Mouse (Mus musculus) liver, embryonic 14.5 days (tissue): ENCODE results near the gene Mctp1. TPM values are rescaled to one million over a fixed set of nuclear protein-coding genes. Genes with fewer than 3 reads are reported as not detected.

Experiments used
- ATAC-seq: fragments of 200-750 bp; cut with Nextera tagmentation; 2 replicates; pipeline ENCODE4 v1.8.0; 2017; ENCODE audit warnings: moderate number of reproducible peaks, mild to moderate bottlenecking, moderate library complexity; ENCODE audit not compliant: insufficient read depth
- DNase-seq, 3 experiments: peaks; one replicate each; pipeline ENCODE4 v3.0.0-alpha.2; 2012 to 2013; ENCODE audit warnings: low read depth in 3 of 3, low spot score in 3 of 3
- H3K27ac ChIP-seq: fragments of 300-500 bp; sonication (generic); 2 replicates; pipeline ENCODE4 v1.5.1; 2014; ENCODE audit warnings: moderate library complexity, mild to moderate bottlenecking, control low read depth, inconsistent platforms
- H3K27me3 ChIP-seq: fragments of 300-500 bp; sonication (generic); 2 replicates; pipeline ENCODE4 v1.6.1; 2014; ENCODE audit warnings: mild to moderate bottlenecking, low read length, moderate library complexity; ENCODE audit not compliant: control insufficient read depth, insufficient read depth
- H3K36me3 ChIP-seq: fragments of 300-500 bp; sonication (generic); replicated peaks from 2 replicates; pipeline ENCODE4 v1.6.1; 2014; ENCODE audit warnings: low read depth; ENCODE audit not compliant: control insufficient read depth, insufficient read depth
- H3K4me1 ChIP-seq, 2 experiments: fragments of 200-500 bp in 1 of 2; fragments of 300-500 bp in 1 of 2; sonication (generic) in 1 of 2; replicated peaks; 2 replicates each; pipeline ENCODE4 v1.6.1; 2012 to 2014; ENCODE audit warnings: antibody characterized with exemption in 1 of 2, inconsistent platforms in 1 of 2, low read length in 1 of 2; ENCODE audit not compliant: control insufficient read depth in 2 of 2, insufficient read depth in 2 of 2
- H3K4me2 ChIP-seq: fragments of 300-500 bp; sonication (generic); 2 replicates; pipeline ENCODE4 v1.6.1; 2014; ENCODE audit warnings: low read depth, mild to moderate bottlenecking, control low read depth, moderate library complexity
- H3K4me3 ChIP-seq, 2 experiments: fragments of 200-500 bp in 1 of 2; fragments of 300-500 bp in 1 of 2; sonication (generic) in 1 of 2; 2 replicates each; pipeline ENCODE4 v1.5.1; 2012 to 2014; ENCODE audit warnings: low read depth in 2 of 2, low read length in 2 of 2, mild to moderate bottlenecking in 2 of 2, control low read depth in 1 of 2, inconsistent platforms in 1 of 2, moderate library complexity in 1 of 2; ENCODE audit not compliant: insufficient read depth in 1 of 2
- H3K9ac ChIP-seq: fragments of 300-500 bp; sonication (generic); replicated peaks from 2 replicates; pipeline ENCODE4 v1.6.1; 2014; ENCODE audit warnings: mild to moderate bottlenecking, control low read depth, moderate library complexity
- H3K9me3 ChIP-seq: fragments of 300-500 bp; sonication (generic); 2 replicates; pipeline ENCODE4 v1.6.1; 2016; ENCODE audit warnings: low read length, mixed read lengths; ENCODE audit not compliant: control insufficient read depth
- CTCF ChIP-seq: IDR thresholded peaks from 2 replicates; pipeline ENCODE4 v1.5.1; 2016; ENCODE audit warnings: antibody characterized with exemption, low read depth, control low read depth
- EP300 ChIP-seq: IDR thresholded peaks from 2 replicates; pipeline ENCODE4 v1.6.1; 2016; ENCODE audit warnings: antibody characterized with exemption, low read depth
- WGBS: fragments of 180-500 bp; shearing (Covaris S2); extraction: QIAGEN DNeasy Blood & Tissue Kit; methylation state at CpG from one replicate; pipeline ENCODE4 v1.1.7; 2014; ENCODE audit not compliant: insufficient replicate concordance; 5-methylcytosine and 5-hydroxymethylcytosine counted together
- polyA plus RNA-seq, 2 experiments: library from polyadenylated mRNA; depleted of rRNA in 1 of 2; stranded (reverse) in 1 of 2; unstranded in 1 of 2; fragments of >200 nt; fragmentation: Nextera tagmentation in 1 of 2; extraction: Ambion mirVana in 1 of 2; gene quantifications; 2 replicates each; pipeline versions ENCODE4 v1.2.1 to v1.2.3; 2012 to 2014

The Mctp1 gene
- polyA plus RNA-seq, 2 experiments, result 0.50 to 0.99 TPM

DNA sequence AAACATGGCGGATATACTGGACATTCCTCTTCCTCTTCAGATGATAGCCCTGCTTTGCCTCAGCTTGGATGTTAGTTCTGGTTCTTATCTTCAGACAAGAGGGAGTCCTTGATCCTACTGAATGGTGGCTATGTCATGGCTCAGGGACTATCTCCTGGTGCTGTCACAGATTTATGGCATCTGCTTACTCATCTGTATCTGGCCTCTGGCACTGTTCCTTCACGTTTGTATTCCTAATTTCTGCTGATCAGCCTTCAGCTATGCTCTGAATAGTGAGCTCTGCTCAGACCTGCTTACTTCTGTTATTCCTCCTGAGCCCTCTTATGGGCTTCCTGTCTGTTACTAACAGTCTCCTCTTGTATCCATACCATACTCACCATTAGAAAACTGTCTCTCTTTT, 7.6 kb downstream of the Mctp1 start:
- Histone ChIP-seq H3K27me3 (no peaks in the 10 kb centered on the region; the same call in 1 of the 2 replicates), H3K36me3 (no peaks in the 10 kb centered on the region), H3K9ac (no peak overlapping the region), H3K27ac (no peak overlapping the region), H3K4me2 (no peak overlapping the region), H3K9me3 (no peaks in the 10 kb centered on the region), H3K4me3 (no peak overlapping the region), H3K4me1 (peaks cover 0 to 2% of the 10 kb centered on the region in 2 experiments; a peak in 1 of 4 replicates)
- DNase-seq (no peak), ATAC-seq (no peak)
- WGBS, result 29% methylated on average over 2 of the region's 2 CpGs
- TF ChIP-seq EP300 (no peak), CTCF (no peak)

DNA sequence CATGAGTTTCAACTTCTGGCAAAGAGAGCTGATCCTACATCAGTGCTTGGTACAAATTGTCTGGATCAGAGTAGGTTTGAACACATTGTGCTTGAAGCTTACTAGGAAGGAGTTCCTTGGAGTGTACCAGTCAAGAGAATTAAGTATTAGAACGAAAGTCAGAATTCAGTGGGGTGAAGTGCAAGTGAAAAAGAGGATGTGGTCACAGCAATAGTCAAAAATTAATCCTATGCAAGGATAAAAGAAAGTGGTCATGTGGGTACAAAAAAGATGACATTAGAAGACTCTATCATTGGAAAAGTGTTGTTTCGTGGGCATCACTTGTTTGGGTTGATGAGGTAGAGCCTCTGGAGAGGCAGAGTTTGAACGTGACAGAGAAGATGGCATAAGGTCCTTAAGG, 8.8 kb downstream of the Mctp1 start:
- TF ChIP-seq CTCF (no peak), EP300 (no peak)
- H3K4me3 ChIP-seq, result no peak overlapping the region
- no peak for ATAC-seq
- H3K27ac ChIP-seq, result no peak overlapping the region
- no peak overlapping the region for H3K9ac ChIP-seq
- H3K9me3 ChIP-seq, result no peaks in the 10 kb centered on the region
- DNase-seq, result no peak
- H3K4me2 ChIP-seq, result no peak overlapping the region
- 0 out of 4 replicates have a peak, but pooled peaks cover 0 to 2% of the 10 kb centered on the region in 2 experiments for H3K4me1 ChIP-seq
- H3K36me3 ChIP-seq, result no peaks in the 10 kb centered on the region
- WGBS, result 35% methylated on average over 3 of the region's 3 CpGs
- H3K27me3 ChIP-seq, result no peaks in the 10 kb centered on the region

DNA sequence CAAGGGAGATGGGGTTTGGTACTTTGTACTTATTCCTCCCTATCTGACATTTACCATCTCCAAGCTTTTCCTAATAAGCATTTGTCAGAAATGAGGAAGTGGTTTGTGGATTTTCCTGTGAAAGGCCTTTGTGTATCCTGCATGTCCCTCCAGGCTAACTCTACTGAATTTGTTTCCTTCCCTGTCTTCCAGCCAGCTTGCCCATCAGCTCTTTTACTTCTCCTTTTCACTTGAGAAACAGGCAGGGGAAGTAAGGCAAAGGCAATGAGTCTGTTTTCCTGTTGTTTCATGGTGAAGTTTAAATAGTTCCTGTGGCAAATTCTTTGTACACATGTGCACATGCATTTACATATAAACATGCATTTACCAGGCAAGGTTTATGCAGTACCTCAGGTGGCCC, 11.6 kb downstream of the Mctp1 start:
- ATAC-seq (no peak), DNase-seq (no peak)
- TF ChIP-seq CTCF, result no peak
- no peak for TF ChIP-seq EP300
- Histone ChIP-seq H3K4me2 (no peak overlapping the region), H3K27ac (no peak overlapping the region), H3K4me3 (no peak overlapping the region), H3K9me3 (no peaks in the 10 kb centered on the region), H3K36me3 (no peaks in the 10 kb centered on the region), H3K9ac (no peak overlapping the region), H3K27me3 (no peaks in the 10 kb centered on the region), H3K4me1 (0 out of 4 replicates have a peak, but pooled peaks cover 0 to 2% of the 10 kb centered on the region in 2 experiments)

DNA sequence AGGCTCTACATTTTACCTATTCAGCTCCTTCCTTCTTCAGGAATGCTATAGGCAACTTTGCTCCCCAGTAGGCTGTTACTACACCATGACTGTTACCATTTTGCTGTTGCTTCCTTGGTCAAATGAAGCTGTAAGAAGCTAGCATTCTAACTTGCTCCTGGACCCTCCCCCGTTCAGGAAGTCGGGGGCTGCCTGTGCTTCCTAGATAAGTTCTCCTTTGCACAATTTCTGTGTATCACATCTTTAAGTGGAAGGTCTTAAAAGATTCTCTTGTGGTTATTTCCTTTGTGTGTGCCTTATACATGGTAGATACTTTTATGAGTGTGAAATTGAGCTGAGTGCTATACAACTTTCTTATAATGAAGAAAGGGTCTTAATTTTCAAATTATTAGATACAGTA, 25.0 kb downstream of the Mctp1 start:
- 15% methylated on average over 2 of the region's 2 CpGs for WGBS
- H3K9me3 ChIP-seq, result no peaks in the 10 kb centered on the region
- no peak overlapping the region for H3K9ac ChIP-seq
- H3K4me3 ChIP-seq, result no peak overlapping the region
- DNase-seq (no peak), ATAC-seq (no peak)
- no peak overlapping the region for H3K4me2 ChIP-seq
- peaks cover 0 to 5% of the 10 kb centered on the region in 2 experiments; a peak in 3 of 4 replicates for H3K4me1 ChIP-seq
- H3K27ac ChIP-seq, result no peak overlapping the region
- TF ChIP-seq EP300 (no peak), CTCF (no peak)
- no peaks in the 10 kb centered on the region for H3K27me3 ChIP-seq
- H3K36me3 ChIP-seq, result no peaks in the 10 kb centered on the region

DNA sequence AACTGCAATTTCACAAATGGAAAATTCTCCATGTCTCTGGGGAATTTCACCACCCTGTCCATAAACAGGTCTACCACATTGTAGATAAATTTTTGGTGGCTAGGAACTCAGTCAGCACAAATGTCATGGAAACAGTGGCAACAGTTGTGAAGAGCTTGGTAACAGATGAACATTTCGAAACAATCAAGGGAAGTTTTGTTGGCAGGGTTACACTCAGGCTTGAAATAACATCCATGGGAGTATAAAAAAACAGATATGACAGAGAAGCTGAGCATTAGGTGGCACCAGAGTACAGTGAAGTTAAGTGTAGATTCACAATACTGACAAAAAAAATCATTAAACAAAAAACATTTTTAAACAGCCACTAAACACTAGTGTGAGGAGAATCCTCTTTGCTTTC, 26.3 kb downstream of the Mctp1 start:
- no peak overlapping the region for H3K27ac ChIP-seq
- DNase-seq, result no peak
- TF ChIP-seq EP300 (no peak), CTCF (no peak)
- no peaks in the 10 kb centered on the region for H3K36me3 ChIP-seq
- H3K27me3 ChIP-seq, result no peaks in the 10 kb centered on the region
- WGBS, result 45% methylated on average over 1 of the region's 1 CpGs
- no peaks in the 10 kb centered on the region for H3K9me3 ChIP-seq
- H3K9ac ChIP-seq, result no peak overlapping the region
- H3K4me1 ChIP-seq, result peaks cover 0 to 5% of the 10 kb centered on the region in 2 experiments; a peak in 3 of 4 replicates
- no peak overlapping the region for H3K4me3 ChIP-seq
- no peak overlapping the region for H3K4me2 ChIP-seq
- ATAC-seq, result no peak
